Mouse (Mus musculus) urinary bladder, adult 2 months (tissue): ENCODE measurements around the gene Twistnb. TPM values are rescaled to one million over a fixed set of nuclear protein-coding genes. Genes with fewer than 3 reads are reported as not detected.

Experiments
- polyA plus RNA-seq: library from polyadenylated mRNA; depleted of rRNA; stranded (reverse); fragments of >200 nt; gene quantifications from 2 replicates; pipeline ENCODE4 v1.2.3, GENCODE M21; 2012; rRNA removed

Gene Twistnb
- polyA plus RNA-seq, 1 experiment, result 6.1 TPM

Other genes with a start within 250 kb of the Twistnb start
- gene Efcab10, start 34.8 kb upstream of the Twistnb start, polyA plus RNA-seq, result not detected in 2 replicates